Mouse (Mus musculus): ENCODE results near the gene Mief1. TPM values are rescaled to one million over a fixed set of nuclear protein-coding genes. Genes with fewer than 3 reads are reported as not detected.
A peak's percentile ranks its signal among the peaks of the same experiment; 100 is the strongest.

Gene Mief1
- polyA plus RNA-seq, 1 experiment, result 16.7 TPM

- TF ChIP-seq CTCF (IDR thresholded peaks at IDR 0.05; ENCODE audit: extremely low read depth, insufficient read length, insufficient replicate concordance, low read depth, low read length) (no peak), POLR2A (IDR thresholded peaks at IDR 0.05; ENCODE audit: low read depth, low read length) (no peak)
- Histone ChIP-seq H3K27ac (ENCODE audit: insufficient read depth, low read depth, low read length) (peak overlapping the region; percentile 83), H3K27me3 (ENCODE audit: control insufficient read depth, insufficient read depth, low read length) (no peaks in the 10 kb centered on the region), H3K4me1 (ENCODE audit: control insufficient read depth, insufficient read depth, insufficient read length, low read length) (peaks cover 24% of the 10 kb centered on the region; the same call in 1 of the 2 replicates), H3K36me3 (ENCODE audit: control insufficient read depth, insufficient read depth, low read length) (peaks cover 23% of the 10 kb centered on the region), H3K4me3 (ENCODE audit: low read depth, low read length) (peak overlapping the region; percentile 84)
- 18% methylated on average over 12 of the region's 12 CpGs for WGBS
Observed at GRCm38 (mm10) chr15:80256656-80257601, 23.1 kb downstream of the Mief1 start.

GRCm38 (mm10) chr15:80257602-80258239 is 23.9 kb downstream of the Mief1 start:
- 13% methylated on average over 4 of the region's 4 CpGs for WGBS
- Histone ChIP-seq H3K36me3 (ENCODE audit: control insufficient read depth, insufficient read depth, low read length) (peaks cover 21% of the 10 kb centered on the region), H3K27ac (ENCODE audit: insufficient read depth, low read depth, low read length) (peak overlapping the region; percentile 83), H3K27me3 (ENCODE audit: control insufficient read depth, insufficient read depth, low read length) (no peaks in the 10 kb centered on the region), H3K4me3 (ENCODE audit: low read depth, low read length) (no peak overlapping the region), H3K4me1 (ENCODE audit: control insufficient read depth, insufficient read depth, insufficient read length, low read length) (peaks cover 21% of the 10 kb centered on the region; the same call in 1 of the 2 replicates)
- TF ChIP-seq POLR2A (IDR thresholded peaks at IDR 0.05; ENCODE audit: low read depth, low read length), result no peak
- no peak for TF ChIP-seq CTCF (IDR thresholded peaks at IDR 0.05; ENCODE audit: extremely low read depth, insufficient read length, insufficient replicate concordance, low read depth, low read length)

- peaks cover 21% of the 10 kb centered on the region for H3K36me3 ChIP-seq (ENCODE audit: control insufficient read depth, insufficient read depth, low read length)
- 46% methylated on average over 11 of the region's 11 CpGs for WGBS
- H3K4me1 ChIP-seq (ENCODE audit: control insufficient read depth, insufficient read depth, insufficient read length, low read length), result peaks cover 20% of the 10 kb centered on the region; the same call in 1 of the 2 replicates
- H3K4me3 ChIP-seq (ENCODE audit: low read depth, low read length), result no peak overlapping the region
- peak overlapping the region; percentile 83 for H3K27ac ChIP-seq (ENCODE audit: insufficient read depth, low read depth, low read length)
- H3K27me3 ChIP-seq (ENCODE audit: control insufficient read depth, insufficient read depth, low read length), result no peaks in the 10 kb centered on the region
- no peak for TF ChIP-seq CTCF (IDR thresholded peaks at IDR 0.05; ENCODE audit: extremely low read depth, insufficient read length, insufficient replicate concordance, low read depth, low read length)
- TF ChIP-seq POLR2A (IDR thresholded peaks at IDR 0.05; ENCODE audit: low read depth, low read length), result no peak
Observed at GRCm38 (mm10) chr15:80258240-80259170, 24.7 kb downstream of the Mief1 start.

GRCm38 (mm10) chr15:80259406-80260045 is 25.7 kb downstream of the Mief1 start:
- peaks cover 21% of the 10 kb centered on the region for H3K36me3 ChIP-seq (ENCODE audit: control insufficient read depth, insufficient read depth, low read length)
- TF ChIP-seq CTCF (IDR thresholded peaks at IDR 0.05; ENCODE audit: extremely low read depth, insufficient read length, insufficient replicate concordance, low read depth, low read length) (no peak), POLR2A (IDR thresholded peaks at IDR 0.05; ENCODE audit: low read depth, low read length) (no peak)
- H3K27ac ChIP-seq (ENCODE audit: insufficient read depth, low read depth, low read length), result no peak overlapping the region
- H3K27me3 ChIP-seq (ENCODE audit: control insufficient read depth, insufficient read depth, low read length), result no peaks in the 10 kb centered on the region
- H3K4me3 ChIP-seq (ENCODE audit: low read depth, low read length), result no peak overlapping the region
- peaks cover 13% of the 10 kb centered on the region; the same call in 1 of the 2 replicates for H3K4me1 ChIP-seq (ENCODE audit: control insufficient read depth, insufficient read depth, insufficient read length, low read length)
- WGBS, result 75% methylated on average over 8 of the region's 8 CpGs

GRCm38 (mm10) chr15:80260677-80261076 is 26.9 kb downstream of the Mief1 start:
- H3K36me3 ChIP-seq (ENCODE audit: control insufficient read depth, insufficient read depth, low read length), result peaks cover 21% of the 10 kb centered on the region
- H3K4me1 ChIP-seq (ENCODE audit: control insufficient read depth, insufficient read depth, insufficient read length, low read length), result peaks cover 12% of the 10 kb centered on the region; the same call in 1 of the 2 replicates
- WGBS, result 6% methylated on average over 3 of the region's 3 CpGs
- no peaks in the 10 kb centered on the region for H3K27me3 ChIP-seq (ENCODE audit: control insufficient read depth, insufficient read depth, low read length)
- TF ChIP-seq POLR2A (IDR thresholded peaks at IDR 0.05; ENCODE audit: low read depth, low read length), result no peak
- peak; percentile 92 for TF ChIP-seq CTCF (IDR thresholded peaks at IDR 0.05; ENCODE audit: extremely low read depth, insufficient read length, insufficient replicate concordance, low read depth, low read length)
- no peak overlapping the region for H3K27ac ChIP-seq (ENCODE audit: insufficient read depth, low read depth, low read length)
- no peak overlapping the region for H3K4me3 ChIP-seq (ENCODE audit: low read depth, low read length)

GRCm38 (mm10) chr15:80261100-80261499 is 27.3 kb downstream of the Mief1 start:
- WGBS, result 53% methylated on average over 7 of the region's 7 CpGs
- Histone ChIP-seq H3K36me3 (ENCODE audit: control insufficient read depth, insufficient read depth, low read length) (peaks cover 18% of the 10 kb centered on the region), H3K4me3 (ENCODE audit: low read depth, low read length) (no peak overlapping the region), H3K27ac (ENCODE audit: insufficient read depth, low read depth, low read length) (no peak overlapping the region), H3K27me3 (ENCODE audit: control insufficient read depth, insufficient read depth, low read length) (no peaks in the 10 kb centered on the region), H3K4me1 (ENCODE audit: control insufficient read depth, insufficient read depth, insufficient read length, low read length) (peaks cover 12% of the 10 kb centered on the region; the same call in 1 of the 2 replicates)
- no peak for TF ChIP-seq CTCF (IDR thresholded peaks at IDR 0.05; ENCODE audit: extremely low read depth, insufficient read length, insufficient replicate concordance, low read depth, low read length)
- no peak for TF ChIP-seq POLR2A (IDR thresholded peaks at IDR 0.05; ENCODE audit: low read depth, low read length)
